ENCODE assay signal across 25 mouse cellular contexts in genomic region chr9:99021166-99021565, GRCm38 (mm10). TPM values are rescaled to one million over a fixed set of nuclear protein-coding genes. Genes with fewer than 3 reads are reported as not detected.
"Had no signal": no experiment of that assay in that cellular context is flagged by ENCODE, and none has a peak within 500 bp of the region (broad histone marks: within the 10 kb centered on the region; RNA-seq: fewer than 3 reads in every experiment).

No protein-coding gene starts in this region.

- H3K9ac ChIP-seq: liver, embryonic 15.5 days; liver, postnatal 0 days; lung, embryonic 15.5 days; midbrain, embryonic 12.5 days; neural tube, embryonic 12.5 days; stomach, embryonic 15.5 days had no signal

- H3K4me2 ChIP-seq: liver, embryonic 15.5 days; lung, embryonic 15.5 days; midbrain, embryonic 12.5 days; neural tube, embryonic 12.5 days; stomach, embryonic 15.5 days had no signal

- H3K9me3 ChIP-seq: liver, embryonic 15.5 days; lung, embryonic 15.5 days; midbrain, embryonic 12.5 days; neural tube, embryonic 12.5 days; stomach, embryonic 15.5 days had no signal

- H3K4me3 ChIP-seq: liver, embryonic 15.5 days; lung, embryonic 15.5 days; megakaryocyte, embryonic 14.5 days; midbrain, embryonic 12.5 days; neural tube, embryonic 12.5 days; stomach, embryonic 15.5 days had no signal

- H3K4me1 ChIP-seq: liver, embryonic 15.5 days; lung, embryonic 15.5 days; megakaryocyte, embryonic 14.5 days; midbrain, embryonic 12.5 days; neural tube, embryonic 12.5 days; stomach, embryonic 15.5 days had no signal

- H3K36me3 ChIP-seq: liver, embryonic 15.5 days; lung, embryonic 15.5 days; midbrain, embryonic 12.5 days; neural tube, embryonic 12.5 days; stomach, embryonic 15.5 days had no signal

- ATAC-seq: liver, postnatal 0 days; lung, postnatal 0 days; midbrain, embryonic 16.5 days had no signal

- DNase-seq: liver, postnatal 0 days; lung, adult 2 months; lung, postnatal 14 days; lung, postnatal 36 days; midbrain, embryonic 14.5 days; right cerebral cortex, postnatal 14 days; thymus, adult 2 months; thymus, postnatal 25 days; thymus, postnatal 4 days had no signal

- H3K27me3 ChIP-seq: liver, embryonic 15.5 days; lung, embryonic 15.5 days; midbrain, embryonic 12.5 days; neural tube, embryonic 12.5 days; stomach, embryonic 15.5 days had no signal

- H3K27ac ChIP-seq: liver, embryonic 15.5 days; lung, embryonic 15.5 days; macrophage; midbrain, embryonic 12.5 days; neural tube, embryonic 12.5 days; stomach, embryonic 15.5 days; stomach, postnatal 0 days had no signal

RNA-seq across cellular contexts. Expression of gene Gm1123, which starts 14.3 kb away (rescaled TPM):
- total RNA-seq: megakaryocyte progenitor cell, adult 5-6 weeks; monocyte, adult 5-6 weeks; neutrophil, adult 5-6 weeks had no signal
- polyA plus RNA-seq: liver, postnatal 0 days; lung, adult 2 months; lung, embryonic 15.5 days; lung, postnatal 0 days; macrophage; midbrain, embryonic 12.5 days; midbrain, embryonic 14.5 days; neural tube, embryonic 12.5 days; neural tube, embryonic 14.5 days; testis, adult 2 months; urinary bladder, adult 2 months had no signal
